Mouse (Mus musculus): ENCODE results near the gene Xpo4.

DNA sequence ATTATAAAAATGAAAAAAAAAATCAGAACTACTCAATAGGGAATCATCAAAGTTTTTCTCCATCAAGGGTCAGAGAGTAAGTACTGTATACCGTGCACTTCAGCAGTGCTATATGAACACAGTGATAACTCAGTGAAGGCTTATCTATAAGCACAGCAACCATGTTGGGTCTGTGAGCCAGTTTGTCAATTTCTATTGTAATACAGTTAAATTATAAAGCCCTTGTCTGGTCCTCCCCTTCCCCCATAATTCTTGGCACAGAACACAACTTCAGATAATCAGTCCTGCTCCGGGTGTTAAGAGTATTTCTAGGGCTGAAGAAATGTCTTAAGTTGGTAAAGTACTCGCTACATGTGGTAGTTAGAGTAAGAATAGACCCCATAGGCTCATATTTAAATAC lies 73.4 kb downstream of the Xpo4 start:
- TF ChIP-seq TAL1 (IDR thresholded peaks at IDR 0.05; ENCODE audit: low read length) (no peak), GATA1 (IDR thresholded peaks at IDR 0.05; ENCODE audit: low read length) (no peak)

Measured in erythroblast, embryonic 14.5 days (primary cell).